12 mouse cellular contexts compared by ENCODE assay signal in genomic region chr1:168381451-168381850, GRCm38 (mm10). TPM values are rescaled to one million over a fixed set of nuclear protein-coding genes. Genes with fewer than 3 reads are reported as not detected.
DNase-seq lines count a peak whose midpoint lies in the region; ATAC-seq and TF ChIP-seq lines count a peak whose summit lies in the region.
"Had no signal": no experiment of that assay in that cellular context is flagged by ENCODE, and none has a peak within 500 bp of the region (broad histone marks: within the 10 kb centered on the region; RNA-seq: fewer than 3 reads in every experiment).

No protein-coding gene starts in this region.

- H3K4me2 ChIP-seq in forebrain, embryonic 11.5 days (ENCODE audit: low read depth, low read length, severe bottlenecking) = no peak overlapping the region
- no peak overlapping the region for H3K4me2 ChIP-seq in forebrain, embryonic 16.5 days (ENCODE audit: low read length)
- no peak overlapping the region for H3K4me2 ChIP-seq in liver, embryonic 12.5 days
- no peak overlapping the region for H3K4me2 ChIP-seq in forebrain, postnatal 0 days (ENCODE audit: low read depth)

- no peak overlapping the region for H3K27ac ChIP-seq in forebrain, embryonic 11.5 days (ENCODE audit: low read depth, low read length)
- no peak overlapping the region for H3K27ac ChIP-seq in forebrain, embryonic 16.5 days (ENCODE audit: low read length)
- no peak overlapping the region for H3K27ac ChIP-seq in liver, adult 2 months (replicated peaks; ENCODE audit: insufficient read depth, low read depth, low read length)
- H3K27ac ChIP-seq in liver, embryonic 12.5 days = no peak overlapping the region
- 0 out of 2 replicates have a peak overlapping the region, but pooled peaks have one; percentile 22 for H3K27ac ChIP-seq in forebrain, postnatal 0 days (ENCODE audit: low read depth, low read length)

- peak; percentile 44 for DNase-seq in forebrain, embryonic 11.5 days (ENCODE audit: low spot score)
- peak; percentile 70 for DNase-seq in liver, adult 2 months (ENCODE audit: extremely low read depth, low read depth, low spot score)
- no peak for DNase-seq in forebrain, postnatal 0 days
- peak; percentile 55 for DNase-seq in kidney, postnatal 10 days
- no peak for DNase-seq in cerebellum, adult 18-20 months
- DNase-seq in urinary bladder, postnatal 14 days (ENCODE audit: low spot score) = no peak
- DNase-seq: cerebellum, adult 2 months; left cerebral cortex, postnatal 4 days; right cerebral cortex, adult 18-20 months had no signal

- TF ChIP-seq POLR2A in liver, adult 2 months (IDR thresholded peaks at IDR 0.05; ENCODE audit: extremely low read depth, insufficient read depth, low read length) = no peak

- no peaks in the 10 kb centered on the region for H3K79me2 ChIP-seq in liver, adult 2 months (ENCODE audit: control insufficient read depth, insufficient read depth, low read length)

- no peaks in the 10 kb centered on the region for H3K9me3 ChIP-seq in forebrain, embryonic 11.5 days (ENCODE audit: control insufficient read depth, low read length)
- H3K9me3 ChIP-seq in forebrain, embryonic 16.5 days (ENCODE audit: control insufficient read depth, low read length) = no peaks in the 10 kb centered on the region
- no peaks in the 10 kb centered on the region for H3K9me3 ChIP-seq in liver, embryonic 12.5 days (replicated peaks)
- H3K9me3 ChIP-seq in forebrain, postnatal 0 days (ENCODE audit: low read length) = no peaks in the 10 kb centered on the region

- H3K36me3 ChIP-seq in forebrain, embryonic 11.5 days (ENCODE audit: control insufficient read depth, insufficient read depth, low read length) = no peaks in the 10 kb centered on the region
- no peaks in the 10 kb centered on the region for H3K36me3 ChIP-seq in forebrain, embryonic 16.5 days (ENCODE audit: control insufficient read depth, insufficient read depth)
- no peaks in the 10 kb centered on the region for H3K36me3 ChIP-seq in liver, adult 2 months (ENCODE audit: control insufficient read depth, insufficient read depth, low read length)
- H3K36me3 ChIP-seq in liver, embryonic 12.5 days = no peaks in the 10 kb centered on the region
- no peaks in the 10 kb centered on the region for H3K36me3 ChIP-seq in forebrain, postnatal 0 days (ENCODE audit: insufficient read depth)

- WGBS in forebrain, embryonic 11.5 days = 70% methylated on average over 4 of the region's 4 CpGs
- 46% methylated on average over 4 of the region's 4 CpGs for WGBS in forebrain, embryonic 16.5 days
- 49% methylated on average over 4 of the region's 4 CpGs for whole genome bisulfite sequencing in liver, adult 2 months
- 80% methylated on average over 4 of the region's 4 CpGs for WGBS in liver, embryonic 12.5 days (ENCODE audit: insufficient replicate concordance)
- 49% methylated on average over 4 of the region's 4 CpGs for WGBS in forebrain, postnatal 0 days

- ATAC-seq in forebrain, embryonic 11.5 days (replicated peaks; ENCODE audit: low FRiP score) = no peak
- ATAC-seq in forebrain, embryonic 16.5 days = no peak
- ATAC-seq in liver, embryonic 12.5 days = no peak
- no peak for ATAC-seq in forebrain, postnatal 0 days
- ATAC-seq: inflammation-experienced regulatory T-cells, adult 6 months had no signal

- peaks cover 51% of the 10 kb centered on the region for H3K4me1 ChIP-seq in forebrain, embryonic 11.5 days (replicated peaks; ENCODE audit: control insufficient read depth, insufficient read depth, low read length)
- peaks cover 77% of the 10 kb centered on the region for H3K4me1 ChIP-seq in forebrain, embryonic 16.5 days (replicated peaks; ENCODE audit: control insufficient read depth, insufficient read depth, low read length)
- peaks cover 9% of the 10 kb centered on the region for H3K4me1 ChIP-seq in liver, adult 2 months (ENCODE audit: control insufficient read depth, insufficient read depth, low read length)
- H3K4me1 ChIP-seq in liver, embryonic 12.5 days = peaks cover 25% of the 10 kb centered on the region
- peaks cover 54% of the 10 kb centered on the region for H3K4me1 ChIP-seq in forebrain, postnatal 0 days (ENCODE audit: insufficient read depth)

- no peaks in the 10 kb centered on the region for H3K27me3 ChIP-seq in forebrain, embryonic 11.5 days (ENCODE audit: control insufficient read depth, insufficient read depth, low read length)
- H3K27me3 ChIP-seq in forebrain, embryonic 16.5 days (replicated peaks; ENCODE audit: control insufficient read depth, insufficient read depth, low read length) = no peaks in the 10 kb centered on the region
- H3K27me3 ChIP-seq in liver, adult 2 months (ENCODE audit: control insufficient read depth, insufficient read depth, low read length) = no peaks in the 10 kb centered on the region
- no peaks in the 10 kb centered on the region for H3K27me3 ChIP-seq in liver, embryonic 12.5 days (replicated peaks)
- no peaks in the 10 kb centered on the region for H3K27me3 ChIP-seq in forebrain, postnatal 0 days (ENCODE audit: insufficient read depth, low read length)

- H3K9ac ChIP-seq in forebrain, embryonic 11.5 days (ENCODE audit: low read length) = no peak overlapping the region
- H3K9ac ChIP-seq in forebrain, embryonic 16.5 days (replicated peaks; ENCODE audit: low read depth, low read length) = no peak overlapping the region
- no peak overlapping the region for H3K9ac ChIP-seq in liver, adult 2 months (ENCODE audit: low read depth, low read length)
- no peak overlapping the region for H3K9ac ChIP-seq in liver, embryonic 12.5 days
- H3K9ac ChIP-seq in forebrain, postnatal 0 days = no peak overlapping the region

- TF ChIP-seq CTCF in liver, adult 2 months (IDR thresholded peaks at IDR 0.05; ENCODE audit: low read depth, low read length) = no peak
- no peak for TF ChIP-seq CTCF in forebrain, postnatal 0 days (IDR thresholded peaks at IDR 0.05; ENCODE audit: low read depth)

- no peak overlapping the region for H3K4me3 ChIP-seq in forebrain, embryonic 11.5 days (ENCODE audit: low read depth, low read length)
- H3K4me3 ChIP-seq in forebrain, embryonic 16.5 days (replicated peaks; ENCODE audit: low read length) = no peak overlapping the region
- H3K4me3 ChIP-seq in liver, adult 2 months (ENCODE audit: insufficient read depth, low read depth, low read length) = no peak overlapping the region
- H3K4me3 ChIP-seq in liver, embryonic 12.5 days = no peak overlapping the region
- no peak overlapping the region for H3K4me3 ChIP-seq in forebrain, postnatal 0 days (ENCODE audit: low read depth, low read length)

RNA-seq across cellular contexts. Expression of gene Pbx1, which starts 50.6 kb away (rescaled TPM):
- 45.8 and 51.1 TPM in 2 replicates for polyA plus RNA-seq in forebrain, embryonic 11.5 days (2014; fragmentation: Nextera tagmentation; extraction: Ambion mirVana)
- 82.9 and 91.2 TPM in 2 replicates for polyA plus RNA-seq in forebrain, embryonic 16.5 days (2015; fragmentation: Nextera tagmentation; extraction: Ambion mirVana)
- 6.1 and 8.1 TPM in 2 replicates for total RNA-seq in liver, adult 2 months (2014; rRNA removed)
- 7.7 and 9.9 TPM in 2 replicates for polyA plus RNA-seq in liver, adult 2 months (2012; rRNA removed)
- polyA plus RNA-seq in liver, embryonic 12.5 days (2016; fragmentation: Nextera tagmentation; extraction: Ambion mirVana) = 6.8 and 6.9 TPM in 2 replicates
- total RNA-seq in forebrain, postnatal 0 days (2014; rRNA removed) = 79.2 and 95.9 TPM in 2 replicates
- 52.6 and 60.5 TPM in 2 replicates for polyA plus RNA-seq in forebrain, postnatal 0 days (2015; fragmentation: Nextera tagmentation; extraction: Ambion mirVana)

Comparison
In these comparisons a context has a peak if more than half of its experiments do, and no peak if none do; other contexts are left out.
1. DNase-seq: peak in forebrain, embryonic 11.5 days (single experiment), liver, adult 2 months (single experiment) and kidney, postnatal 10 days (single experiment); none in forebrain, postnatal 0 days (single experiment), cerebellum, adult 18-20 months (0 of 2) and urinary bladder, postnatal 14 days (single experiment).